Mouse (Mus musculus) thymus, postnatal 36 days (tissue): ENCODE measurements at regions not wholly inside any gene's neighbourhood (a gene's known extent, or its start where the extent isn't known, plus 50 kb on each side); places are given as distances from the start of the nearest gene placed in this dataset.

ENCODE experiments used
- DNase-seq, 2 experiments: peaks; one replicate each; pipeline ENCODE4 v3.0.0; 2022; ENCODE audit warnings: mixed read lengths in 2 of 2

GRCm38 (mm10) chrX:167152611-167153010, 56.5 kb downstream of the Tmsb4x start:
- no peak for DNase-seq

GRCm38 (mm10) chrX:167151341-167151740, 57.8 kb downstream of the Tmsb4x start:
- no peak for DNase-seq

GRCm38 (mm10) chrX:167149400-167149799, 59.7 kb downstream of the Tmsb4x start:
- DNase-seq: no peak

GRCm38 (mm10) chrX:167146513-167147360, 62.4 kb downstream of the Tmsb4x start:
- peak; percentile 25 to 30 for DNase-seq

- DNase-seq: peak in 1 of 2 experiments; percentile 3
Measured at GRCm38 (mm10) chrX:167145508-167146182, 63.5 kb downstream of the Tmsb4x start.

DNA sequence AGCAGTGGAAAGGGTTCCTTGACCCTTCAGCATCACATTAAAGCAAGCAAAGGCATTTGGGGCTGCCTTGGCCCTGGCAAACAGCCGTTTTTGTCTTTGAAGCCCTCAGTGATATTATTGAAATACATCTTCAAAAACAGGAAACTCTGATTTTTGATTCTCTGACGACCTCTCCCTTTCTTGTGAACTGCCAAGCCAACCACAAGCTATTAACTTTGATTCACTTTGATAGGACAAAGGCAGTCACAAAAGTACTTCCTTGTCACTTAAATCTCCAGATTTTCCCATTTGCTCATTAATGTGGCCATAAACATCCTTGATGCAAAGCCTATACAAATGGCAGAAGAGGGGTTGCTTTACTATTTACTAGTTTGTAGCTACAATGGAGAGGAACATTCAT, 70.0 kb downstream of the Tmsb4x start:
- no peak for DNase-seq

- DNase-seq: no peak
Measured at GRCm38 (mm10) chrX:167134250-167134649, 74.9 kb downstream of the Tmsb4x start.

GRCm38 (mm10) chrX:167132989-167133395, 76.1 kb downstream of the Tmsb4x start:
- no peak for DNase-seq

DNA sequence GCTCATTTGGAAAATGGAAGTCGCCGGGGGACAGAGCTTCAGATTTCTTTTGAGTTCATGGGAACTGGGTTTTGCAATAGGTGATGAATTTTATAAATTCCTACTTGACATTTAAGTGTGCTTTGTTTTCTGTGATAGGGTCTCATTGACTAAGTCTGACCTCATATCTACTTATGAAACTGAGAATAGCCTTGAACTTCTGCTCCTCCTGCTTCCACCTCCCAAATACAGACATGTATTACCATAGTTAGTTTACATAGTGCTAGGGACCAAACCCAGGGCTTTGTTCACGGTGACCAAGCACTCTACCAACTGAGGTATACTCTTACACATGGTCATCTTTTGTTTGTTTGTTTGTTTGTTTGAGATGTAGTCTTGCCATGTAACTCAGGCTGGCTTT, 77.8 kb downstream of the Tmsb4x start:
- no peak for DNase-seq

GRCm38 (mm10) chrX:167130601-167131000, 78.5 kb downstream of the Tmsb4x start:
- no peak for DNase-seq

GRCm38 (mm10) chrX:167119288-167119687, 89.8 kb downstream of the Tmsb4x start:
- no peak for DNase-seq

- no peak for DNase-seq
Measured at GRCm38 (mm10) chrX:167115096-167115495, 94.0 kb downstream of the Tmsb4x start.

GRCm38 (mm10) chrX:167111059-167111871, 97.8 kb downstream of the Tmsb4x start:
- no peak for DNase-seq

- DNase-seq: peak; percentile 31 to 55
Measured at GRCm38 (mm10) chrX:167108356-167108755, 100.8 kb downstream of the Tmsb4x start.

DNA sequence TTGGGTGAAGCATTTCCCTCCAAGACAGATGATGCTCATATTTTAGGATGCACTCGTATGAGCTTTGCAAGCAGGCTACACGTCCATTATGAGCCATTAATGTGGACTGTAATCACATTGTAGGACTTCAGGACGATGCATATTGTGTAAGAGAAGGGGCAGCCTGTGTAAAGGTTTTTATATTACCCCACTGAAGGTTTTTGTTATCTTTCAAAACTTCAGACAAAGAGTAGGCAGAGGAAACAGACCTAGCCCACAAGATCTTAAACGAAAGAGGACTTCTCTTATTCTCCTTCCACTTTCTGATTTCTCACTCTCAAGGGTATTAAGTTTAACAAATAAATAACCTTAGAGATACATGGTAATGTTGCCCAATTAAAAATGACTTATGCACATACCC, 101.6 kb downstream of the Tmsb4x start:
- DNase-seq: no peak

GRCm38 (mm10) chrX:167105931-167106417, 103.1 kb downstream of the Tmsb4x start:
- peak; percentile 22 to 29 for DNase-seq

DNA sequence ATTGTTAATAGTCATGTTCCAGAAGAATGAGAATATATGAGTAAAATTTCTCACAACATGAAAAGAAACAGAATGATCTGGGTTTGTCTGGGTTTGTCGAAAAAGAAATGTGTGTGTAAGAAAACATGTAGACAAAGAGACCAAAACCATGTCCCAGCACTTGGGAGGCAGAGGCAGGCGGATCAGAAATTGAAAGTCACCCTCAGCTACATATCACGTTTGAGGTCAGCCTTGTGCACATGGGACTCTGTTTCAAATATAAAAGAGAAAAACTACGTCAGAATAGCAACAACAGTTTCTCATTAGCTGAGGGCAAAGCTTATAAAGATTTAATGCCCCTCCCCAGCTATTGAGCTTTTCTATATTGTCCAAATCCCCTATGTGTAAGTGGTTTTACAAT, 103.8 kb downstream of the Tmsb4x start:
- DNase-seq: no peak

DNA sequence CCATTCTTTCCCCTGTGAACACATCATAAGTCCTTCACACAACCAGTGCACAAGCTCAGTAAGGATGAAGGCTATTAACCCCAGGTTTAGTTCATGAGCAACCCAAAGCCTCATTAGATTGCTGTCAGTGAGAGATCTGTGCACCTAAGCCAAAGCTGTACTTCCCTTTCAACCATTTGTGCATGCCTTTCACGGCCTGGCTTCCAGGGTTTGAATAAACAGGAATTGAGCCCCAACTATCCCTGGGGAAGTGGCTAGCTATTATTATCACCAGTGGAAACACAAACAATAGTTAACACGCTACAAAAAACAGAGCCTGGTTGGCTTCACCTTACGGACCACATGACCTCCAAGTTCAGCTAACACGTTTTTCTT, 104.9 kb downstream of the Tmsb4x start:
- no peak for DNase-seq

DNA sequence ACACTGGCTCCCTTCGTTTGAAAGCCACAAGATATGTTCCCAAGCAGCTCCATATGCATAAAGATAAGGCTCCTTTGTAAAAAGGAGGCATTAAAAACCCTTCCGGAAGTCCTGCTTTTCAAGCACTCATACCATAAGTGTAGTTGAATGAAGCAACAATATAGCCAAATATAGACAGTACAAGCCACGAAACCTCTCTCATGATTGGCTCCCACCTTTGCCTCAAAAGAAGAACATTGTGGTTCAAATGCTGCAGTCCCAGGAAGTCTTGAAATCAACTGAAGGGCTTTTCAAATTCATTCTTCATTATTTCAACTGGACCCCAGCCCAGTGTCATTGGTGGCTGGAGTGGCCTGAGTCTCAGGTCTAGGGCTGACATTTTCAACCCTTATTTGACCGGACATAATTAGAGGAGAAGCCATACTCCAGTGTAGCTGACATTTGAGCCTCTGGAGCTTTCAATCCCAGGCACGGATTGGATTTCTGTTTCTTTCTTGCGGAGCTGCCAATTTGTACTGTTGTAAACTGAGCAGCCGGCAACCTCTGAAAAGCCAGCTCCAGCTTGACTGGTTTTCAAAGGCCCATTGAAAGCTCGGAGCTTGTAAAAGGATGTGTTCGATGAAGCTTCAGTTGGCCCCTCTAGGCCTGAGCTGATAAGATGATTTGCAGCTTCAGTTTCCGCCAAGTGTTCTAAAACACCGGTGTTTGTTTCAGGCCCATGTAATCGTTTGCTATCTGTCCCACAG, 105.4 kb downstream of the Tmsb4x start:
- no peak for DNase-seq

- DNase-seq: peak; percentile 22 to 38
Measured at GRCm38 (mm10) chrX:167101929-167102328, 107.2 kb downstream of the Tmsb4x start.

- no peak for DNase-seq
Measured at GRCm38 (mm10) chrX:167099411-167099810, 109.7 kb downstream of the Tmsb4x start.

- no peak for DNase-seq
Measured at GRCm38 (mm10) chrX:167098914-167099313, 110.2 kb downstream of the Tmsb4x start.
